Mouse (Mus musculus) MEL (cell line): ENCODE results near the gene Spem1. TPM values are rescaled to one million over a fixed set of nuclear protein-coding genes. Genes with fewer than 3 reads are reported as not detected.

Source experiments
- DNase-seq: peaks from one replicate; pipeline ENCODE4 v3.0.0; 2011; ENCODE audit warnings: low read depth, low spot score
- H3K27ac ChIP-seq: 2 replicates; pipeline ENCODE4 v1.5.1; 2012; ENCODE audit warnings: low read depth, mild to moderate bottlenecking, control low read depth, low read length, moderate library complexity; ENCODE audit not compliant: control insufficient read depth
- H3K27me3 ChIP-seq, 2 experiments: fragments of 150-350 bp in 1 of 2; sonication (generic) in 1 of 2; 2 replicates each; pipeline ENCODE4 v1.6.1; 2012; ENCODE audit warnings: low read length in 2 of 2, mild to moderate bottlenecking in 2 of 2, improper control_type of control experiment in 1 of 2, moderate library complexity in 1 of 2; ENCODE audit not compliant: insufficient read depth in 2 of 2, control insufficient read depth in 1 of 2
- H3K36me3 ChIP-seq, 2 experiments: 2 replicates each; pipeline ENCODE4 v1.6.1; 2012 to 2014; ENCODE audit warnings: low read length in 2 of 2, improper control_type of control experiment in 1 of 2, inconsistent platforms in 1 of 2, mild to moderate bottlenecking in 1 of 2; ENCODE audit not compliant: insufficient read depth in 2 of 2, control insufficient read depth in 1 of 2
- H3K4me1 ChIP-seq, 2 experiments: fragments of 150-350 bp in 1 of 2; sonication (generic) in 1 of 2; 2 replicates each; pipeline ENCODE4 v1.6.1; 2012; ENCODE audit warnings: low read length in 2 of 2, improper control_type of control experiment in 1 of 2, mild to moderate bottlenecking in 1 of 2; ENCODE audit not compliant: insufficient read depth in 2 of 2, control insufficient read depth in 1 of 2
- H3K4me3 ChIP-seq, 2 experiments: fragments of 150-350 bp in 1 of 2; sonication (generic) in 1 of 2; 2 replicates each; pipeline ENCODE4 v1.5.1; 2012; ENCODE audit warnings: low read depth in 2 of 2, low read length in 2 of 2, mild to moderate bottlenecking in 2 of 2, moderate library complexity in 2 of 2, control low read depth in 1 of 2, improper control_type of control experiment in 1 of 2; ENCODE audit not compliant: control insufficient read depth in 1 of 2, insufficient read depth in 1 of 2
- H3K79me2 ChIP-seq: 2 replicates; pipeline ENCODE4 v1.6.1; 2012; ENCODE audit warnings: mild to moderate bottlenecking, low read length, moderate library complexity; ENCODE audit not compliant: control insufficient read depth, poor library complexity, insufficient read depth
- H3K9ac ChIP-seq: 2 replicates; pipeline ENCODE4 v1.6.1; 2012; ENCODE audit warnings: low read depth, mild to moderate bottlenecking, control low read depth, low read length, moderate library complexity; ENCODE audit not compliant: control insufficient read depth, poor library complexity, severe bottlenecking
- H3K9me3 ChIP-seq: fragments of 150-350 bp; sonication (generic); replicated peaks from 2 replicates; pipeline ENCODE4 v1.6.1; 2012; ENCODE audit warnings: mild to moderate bottlenecking, low read length, improper control_type of control experiment, moderate library complexity; ENCODE audit not compliant: insufficient read depth
- BHLHE40 ChIP-seq: IDR thresholded peaks from 2 replicates; pipeline ENCODE4 v1.6.1; 2012; ENCODE audit warnings: low read depth, mild to moderate bottlenecking, inconsistent platforms, low read length, improper control_type of control experiment, borderline replicate concordance
- CHD1 ChIP-seq: IDR thresholded peaks from 2 replicates; pipeline ENCODE4 v1.6.1; 2012; ENCODE audit warnings: low read depth, mild to moderate bottlenecking, inconsistent platforms, low read length, improper control_type of control experiment
- CTCF ChIP-seq, 3 experiments: IDR thresholded peaks in 2 of 3; conservative IDR thresholded peaks in 1 of 3; 2 replicates each; pipeline ENCODE4 v1.5.1; 2011 to 2012; ENCODE audit warnings: low read length in 3 of 3, low read depth in 2 of 3, mild to moderate bottlenecking in 2 of 3, improper control_type of control experiment in 1 of 3, inconsistent platforms in 1 of 3, mixed read lengths in 1 of 3, moderate library complexity in 1 of 3; ENCODE audit not compliant: control insufficient read depth in 1 of 3, insufficient read depth in 1 of 3, poor library complexity in 1 of 3, severe bottlenecking in 1 of 3
- ELF1 ChIP-seq: IDR thresholded peaks from 2 replicates; pipeline ENCODE4 v1.6.1; 2014; ENCODE audit warnings: low read depth, mild to moderate bottlenecking, inconsistent platforms, low read length, improper control_type of control experiment, moderate library complexity
- EP300 ChIP-seq, 2 experiments: IDR thresholded peaks; 2 replicates each; pipeline ENCODE4 v1.6.1; 2011; ENCODE audit warnings: improper control_type of control experiment in 2 of 2, low read length in 2 of 2, low read depth in 1 of 2, mild to moderate bottlenecking in 1 of 2
- ETS1 ChIP-seq: IDR thresholded peaks from 2 replicates; pipeline ENCODE4 v1.6.1; 2012; ENCODE audit warnings: low read depth, mild to moderate bottlenecking, inconsistent platforms, low read length, improper control_type of control experiment, moderate library complexity
- GABPA ChIP-seq: IDR thresholded peaks from 2 replicates; pipeline ENCODE4 v1.6.1; 2012; ENCODE audit warnings: low read depth, mild to moderate bottlenecking, inconsistent platforms, low read length, improper control_type of control experiment, moderate library complexity
- GATA1 ChIP-seq: IDR thresholded peaks from 2 replicates; pipeline ENCODE4 v1.6.1; 2011; ENCODE audit warnings: low read depth, low read length, improper control_type of control experiment
- JUND ChIP-seq: IDR thresholded peaks from 2 replicates; pipeline ENCODE4 v1.6.1; 2011; ENCODE audit warnings: low read depth, mild to moderate bottlenecking, improper control_type of control experiment, low read length
- KAT2A ChIP-seq: conservative IDR thresholded peaks from 2 replicates; pipeline ENCODE4 v1.6.1; 2012; ENCODE audit warnings: low read depth, low read length, improper control_type of control experiment, inconsistent platforms
- MAFK ChIP-seq: IDR thresholded peaks from 2 replicates; pipeline ENCODE4 v1.6.1; 2011; ENCODE audit warnings: low read depth, mild to moderate bottlenecking, low read length, improper control_type of control experiment, borderline replicate concordance
- MAZ ChIP-seq: IDR thresholded peaks from 2 replicates; pipeline ENCODE4 v1.6.1; 2012; ENCODE audit warnings: low read depth, mild to moderate bottlenecking, inconsistent platforms, low read length, improper control_type of control experiment
- MEF2A ChIP-seq: IDR thresholded peaks from 2 replicates; pipeline ENCODE4 v1.6.1; 2014; ENCODE audit warnings: low read depth, mild to moderate bottlenecking, inconsistent platforms, low read length, improper control_type of control experiment; ENCODE audit not compliant: poor library complexity, insufficient replicate concordance, severe bottlenecking; ENCODE audit errors: extremely low read depth
- MXI1 ChIP-seq: IDR thresholded peaks from 2 replicates; pipeline ENCODE4 v1.6.1; 2011; ENCODE audit warnings: mild to moderate bottlenecking, low read depth, low read length, improper control_type of control experiment
- MYB ChIP-seq: IDR thresholded peaks from 2 replicates; pipeline ENCODE4 v1.6.1; 2011; ENCODE audit warnings: mild to moderate bottlenecking, low read depth, low read length, improper control_type of control experiment
- MYC ChIP-seq: IDR thresholded peaks from 2 replicates; pipeline ENCODE4 v1.6.1; 2011; ENCODE audit warnings: low read depth, mild to moderate bottlenecking, low read length, improper control_type of control experiment, moderate library complexity
- NELFE ChIP-seq: IDR thresholded peaks from 2 replicates; pipeline ENCODE4 v1.6.1; 2011; ENCODE audit warnings: low read depth, low read length, improper control_type of control experiment
- NRF1 ChIP-seq: IDR thresholded peaks from 2 replicates; pipeline ENCODE4 v1.6.1; 2014; ENCODE audit warnings: low read depth, mild to moderate bottlenecking, inconsistent platforms, low read length, improper control_type of control experiment, moderate library complexity; ENCODE audit not compliant: poor library complexity, insufficient read depth, severe bottlenecking
- POLR2AphosphoS2 ChIP-seq: IDR thresholded peaks from 2 replicates; pipeline ENCODE4 v1.6.1; 2011; ENCODE audit warnings: low read length, improper control_type of control experiment
- RAD21 ChIP-seq: IDR thresholded peaks from 2 replicates; pipeline ENCODE4 v1.6.1; 2011; ENCODE audit warnings: mild to moderate bottlenecking, low read depth, low read length, improper control_type of control experiment
- RCOR1 ChIP-seq: IDR thresholded peaks from 2 replicates; pipeline ENCODE4 v1.6.1; 2012; ENCODE audit warnings: low read depth, mild to moderate bottlenecking, inconsistent platforms, low read length, improper control_type of control experiment
- SIN3A ChIP-seq: IDR thresholded peaks from 2 replicates; pipeline ENCODE4 v1.6.1; 2012; ENCODE audit warnings: low read length, improper control_type of control experiment, inconsistent platforms
- SMC3 ChIP-seq: IDR thresholded peaks from 2 replicates; pipeline ENCODE4 v1.6.1; 2011; ENCODE audit warnings: low read depth, low read length, improper control_type of control experiment
- TAL1 ChIP-seq: IDR thresholded peaks from 2 replicates; pipeline ENCODE4 v1.6.1; 2012; ENCODE audit warnings: mild to moderate bottlenecking, inconsistent platforms, low read length, moderate library complexity, mixed read lengths
- TBP ChIP-seq: IDR thresholded peaks from 2 replicates; pipeline ENCODE4 v1.8.0; 2011; ENCODE audit warnings: low read depth, low read length, improper control_type of control experiment
- TCF12 ChIP-seq: IDR thresholded peaks from 2 replicates; pipeline ENCODE4 v1.6.1; 2014; ENCODE audit warnings: low read depth, mild to moderate bottlenecking, inconsistent platforms, low read length, improper control_type of control experiment, moderate library complexity
- UBTF ChIP-seq: IDR thresholded peaks from 2 replicates; pipeline ENCODE4 v1.6.1; 2012; ENCODE audit warnings: low read depth, mild to moderate bottlenecking, inconsistent platforms, low read length, improper control_type of control experiment, moderate library complexity, borderline replicate concordance; ENCODE audit not compliant: insufficient read depth
- USF1 ChIP-seq: IDR thresholded peaks from 2 replicates; pipeline ENCODE4 v1.6.1; 2014; ENCODE audit warnings: low read depth, mild to moderate bottlenecking, inconsistent platforms, low read length, improper control_type of control experiment, moderate library complexity
- USF2 ChIP-seq, 2 experiments: IDR thresholded peaks; 2 replicates each; pipeline ENCODE4 v1.6.1; 2011 to 2012; ENCODE audit warnings: improper control_type of control experiment in 2 of 2, low read length in 2 of 2, borderline replicate concordance in 1 of 2, inconsistent platforms in 1 of 2, low read depth in 1 of 2, mild to moderate bottlenecking in 1 of 2; ENCODE audit not compliant: insufficient read depth in 1 of 2
- ZC3H11A ChIP-seq: IDR thresholded peaks from 2 replicates; pipeline ENCODE4 v1.6.1; 2012; ENCODE audit warnings: low read depth, mild to moderate bottlenecking, inconsistent platforms, low read length, improper control_type of control experiment
- ZMIZ1 ChIP-seq: IDR thresholded peaks from 2 replicates; pipeline ENCODE4 v1.6.1; 2012; ENCODE audit warnings: low read depth, mild to moderate bottlenecking, inconsistent platforms, low read length, improper control_type of control experiment, moderate library complexity
- polyA plus RNA-seq, 2 experiments: library from polyadenylated mRNA; stranded (reverse) in 1 of 2; unstranded in 1 of 2; fragments of >175 nt in 1 of 2; fragments of >200 nt in 1 of 2; gene quantifications; 2 replicates each; pipeline versions ENCODE4 v1.2.1 to v1.2.4; 2012; ENCODE audit warnings: low replicate concordance in 2 of 2, low read depth in 1 of 2; ENCODE audit not compliant: insufficient read length in 2 of 2, insufficient read depth in 1 of 2, missing spikeins in 1 of 2
- total RNA-seq: library from RNA; depleted of rRNA; stranded (reverse); fragments of 300-350 nt; gene quantifications from 2 replicates; pipeline ENCODE4 v1.2.3, GENCODE M21; 2012

Gene Spem1
- total and polyA plus RNA-seq, 3 experiments = 0.15 to 0.19 TPM; not detected in 1

- TF ChIP-seq GABPA (no peak), CTCF (IDR thresholded peaks at IDR 0.05 in 2 of 3, conservative IDR thresholded peaks at IDR 0.05 in 1 of 3; ENCODE audit: control insufficient read depth in 1 of 3, insufficient read depth in 1 of 3, low read depth in 2 of 3, low read length in 3 of 3, poor library complexity in 1 of 3, severe bottlenecking in 1 of 3) (no peak), MEF2A (no peak), NELFE (peak; percentile 55), RCOR1 (no peak), GATA1 (no peak), ELF1 (peak; percentile 72), EP300 (IDR thresholded peaks at IDR 0.05; ENCODE audit: low read depth in 1 of 2, low read length in 2 of 2) (no peak; a peak in 1 of 4 replicates), KAT2A (no peak), UBTF (no peak), SMC3 (no peak), MAFK (no peak), MYC (0 out of 2 replicates have a peak, but pooled peaks have one; percentile 14), BHLHE40 (no peak), ETS1 (peak; percentile 34; the same call in 1 of the 2 replicates), USF2 (IDR thresholded peaks at IDR 0.05; ENCODE audit: borderline replicate concordance in 1 of 2, insufficient read depth in 1 of 2, low read depth in 1 of 2, low read length in 2 of 2) (peak in 1 of 2 experiments; percentile 67; a peak in 1 of 4 replicates), MAZ (peak; percentile 32), ZMIZ1 (peak; percentile 43), TBP (peak; percentile 57; the same call in 1 of the 2 replicates), JUND (no peak)
These were observed 21.4 kb downstream of the Spem1 start (continued) for GRCm38 (mm10) chr11:69800392-69801197.

- DNase-seq = peak; percentile 89
- H3K79me2 ChIP-seq = peaks cover 8% of the 10 kb centered on the region; the same call in 1 of the 2 replicates
- peaks cover 5 to 21% of the 10 kb centered on the region in 2 experiments; a peak in 3 of 4 replicates for H3K4me1 ChIP-seq
- H3K9me3 ChIP-seq = no peaks in the 10 kb centered on the region
- H3K9ac ChIP-seq = peak overlapping the region; percentile 77
- no peaks in the 10 kb centered on the region for H3K27me3 ChIP-seq
- peaks cover 0 to 8% of the 10 kb centered on the region in 2 experiments; a peak in 2 of 4 replicates for H3K36me3 ChIP-seq
- peak overlapping the region; percentile 74 for H3K27ac ChIP-seq
- peak overlapping the region; percentile 58 to 89 for H3K4me3 ChIP-seq
- TF ChIP-seq MXI1 (peak; percentile 46; the same call in 1 of the 2 replicates), RAD21 (no peak), ETS1 (peak; percentile 65; the same call in 1 of the 2 replicates), RCOR1 (peak; percentile 46; the same call in 1 of the 2 replicates), SIN3A (no peak), CTCF (IDR thresholded peaks at IDR 0.05 in 2 of 3, conservative IDR thresholded peaks at IDR 0.05 in 1 of 3; ENCODE audit: control insufficient read depth in 1 of 3, insufficient read depth in 1 of 3, low read depth in 2 of 3, low read length in 3 of 3, poor library complexity in 1 of 3, severe bottlenecking in 1 of 3) (no peak), SMC3 (no peak), MYB (no peak), NRF1 (no peak), TBP (peak; percentile 66; the same call in 1 of the 2 replicates), TAL1 (no peak), GATA1 (no peak), USF1 (no peak), NELFE (no peak; the same call in 1 of the 2 replicates), TCF12 (peak; percentile 51), CHD1 (no peak), ELF1 (no peak), POLR2AphosphoS2 (no peak), KAT2A (no peak), MEF2A (no peak), ZC3H11A (no peak), MAZ (no peak; the same call in 1 of the 2 replicates)
These were observed 21.9 kb downstream of the Spem1 start for GRCm38 (mm10) chr11:69800138-69800391.
